Mouse (Mus musculus): ENCODE results near the gene Cdc6. TPM values are rescaled to one million over a fixed set of nuclear protein-coding genes. Genes with fewer than 3 reads are reported as not detected.
"Not testable (repeated sequence)": the region's sequence is repeated elsewhere in the genome, so short reads cannot be mapped to it uniquely, and the experiment has no call there.

Gene Cdc6
- polyA plus RNA-seq, 1 experiment, result 0.11 TPM

DNA sequence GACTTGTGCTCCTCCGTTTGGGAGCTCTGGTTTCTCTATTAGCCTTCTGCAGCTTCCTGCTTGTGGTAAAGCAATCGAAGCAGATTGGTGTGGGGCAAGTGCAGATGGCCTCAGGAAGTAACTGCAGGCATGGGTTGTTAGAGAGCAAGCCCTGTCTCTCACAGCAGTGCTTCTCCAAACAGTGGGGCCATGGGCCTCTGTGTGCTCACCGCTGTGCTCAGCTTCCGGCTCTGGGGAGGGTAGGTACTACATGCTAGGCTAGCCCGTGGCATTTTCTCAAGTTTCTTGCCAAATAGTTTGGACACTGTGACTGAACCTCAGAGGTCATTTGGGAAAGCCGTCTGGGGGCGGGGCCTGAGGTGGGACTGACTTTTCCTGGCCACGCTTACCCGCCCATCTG lies 10.6 kb downstream of the Cdc6 start:
- peak; percentile 71 for DNase-seq
- H3K27me3 ChIP-seq (replicated peaks; ENCODE audit: control insufficient read depth, insufficient read depth, low read length), result no peaks in the 10 kb centered on the region
- no peak overlapping the region for H3K4me3 ChIP-seq (ENCODE audit: insufficient read depth, low read depth, low read length)
- H3K36me3 ChIP-seq (ENCODE audit: control insufficient read depth, insufficient read depth, low read length), result no peaks in the 10 kb centered on the region
- no peaks in the 10 kb centered on the region; the same call in 1 of the 2 replicates for H3K4me1 ChIP-seq (ENCODE audit: control insufficient read depth, insufficient read depth, low read length)
- 48% methylated on average over 9 of the region's 9 CpGs for WGBS
- no peak for TF ChIP-seq POLR2A (IDR thresholded peaks at IDR 0.05; ENCODE audit: low read depth, low read length)
- TF ChIP-seq CTCF (conservative IDR thresholded peaks at IDR 0.05; ENCODE audit: insufficient read depth, insufficient read length, low read depth, low read length), result peak; percentile 27; the same call in 1 of the 2 replicates
- no peak overlapping the region for H3K27ac ChIP-seq (ENCODE audit: insufficient read depth, low read depth, low read length)

DNA sequence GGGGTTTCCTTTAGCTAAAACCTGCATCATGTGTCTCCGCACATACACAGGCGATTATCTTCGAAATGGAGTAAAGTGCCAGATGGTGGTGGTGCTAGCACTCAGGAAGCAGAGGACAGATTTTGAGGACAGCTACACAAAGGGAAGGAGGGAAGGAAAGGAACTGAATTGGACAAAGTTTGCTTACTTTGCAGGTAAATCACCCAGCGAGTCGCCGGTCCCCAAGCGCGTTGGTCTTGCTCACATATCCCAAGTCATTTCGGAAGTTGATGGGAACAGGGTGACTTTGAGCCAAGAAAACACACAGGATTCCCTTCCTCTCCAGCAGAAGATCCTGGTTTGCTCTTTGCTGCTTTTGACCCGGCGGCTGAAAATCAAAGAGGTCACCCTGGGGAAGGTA lies 11.4 kb downstream of the Cdc6 start:
- Histone ChIP-seq H3K4me3 (ENCODE audit: insufficient read depth, low read depth, low read length) (no peak overlapping the region), H3K4me1 (ENCODE audit: control insufficient read depth, insufficient read depth, low read length) (no peaks in the 10 kb centered on the region; the same call in 1 of the 2 replicates), H3K27ac (ENCODE audit: insufficient read depth, low read depth, low read length) (no peak overlapping the region), H3K36me3 (ENCODE audit: control insufficient read depth, insufficient read depth, low read length) (no peaks in the 10 kb centered on the region), H3K27me3 (replicated peaks; ENCODE audit: control insufficient read depth, insufficient read depth, low read length) (no peaks in the 10 kb centered on the region)
- TF ChIP-seq POLR2A (IDR thresholded peaks at IDR 0.05; ENCODE audit: low read depth, low read length) (no peak), CTCF (conservative IDR thresholded peaks at IDR 0.05; ENCODE audit: insufficient read depth, insufficient read length, low read depth, low read length) (no peak)
- WGBS, result 96% methylated on average over 11 of the region's 11 CpGs
- no peak for DNase-seq

DNA sequence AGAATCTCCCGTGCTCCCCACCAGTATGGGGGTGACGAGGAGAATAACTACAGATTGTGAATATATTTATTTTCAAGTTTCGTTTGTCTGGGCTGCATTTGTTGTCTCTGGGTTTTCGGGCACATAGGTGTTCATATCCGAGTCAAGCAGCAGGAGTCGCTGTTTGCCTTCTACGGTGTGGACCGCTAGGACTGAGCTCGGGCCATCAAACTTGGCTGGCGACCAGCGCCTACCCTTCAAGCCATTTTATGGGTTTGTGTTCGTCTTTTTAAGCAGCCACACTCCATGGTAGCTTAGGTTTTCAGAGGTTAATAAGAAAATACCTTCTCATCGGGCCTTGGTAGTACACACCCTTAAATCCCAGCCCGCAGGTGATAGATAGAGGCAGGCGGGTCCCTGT lies 14.2 kb downstream of the Cdc6 start:
- not testable (repeated sequence) for H3K4me3 ChIP-seq (ENCODE audit: insufficient read depth, low read depth, low read length); H3K27me3 ChIP-seq (replicated peaks; ENCODE audit: control insufficient read depth, insufficient read depth, low read length); H3K36me3 ChIP-seq (ENCODE audit: control insufficient read depth, insufficient read depth, low read length); H3K27ac ChIP-seq (ENCODE audit: insufficient read depth, low read depth, low read length); DNase-seq
- peaks cover 14% of the 10 kb centered on the region for H3K4me1 ChIP-seq (ENCODE audit: control insufficient read depth, insufficient read depth, low read length)
- 52% methylated on average over 15 of the region's 15 CpGs for WGBS
- TF ChIP-seq CTCF (conservative IDR thresholded peaks at IDR 0.05; ENCODE audit: insufficient read depth, insufficient read length, low read depth, low read length), result peak; percentile 56

DNA sequence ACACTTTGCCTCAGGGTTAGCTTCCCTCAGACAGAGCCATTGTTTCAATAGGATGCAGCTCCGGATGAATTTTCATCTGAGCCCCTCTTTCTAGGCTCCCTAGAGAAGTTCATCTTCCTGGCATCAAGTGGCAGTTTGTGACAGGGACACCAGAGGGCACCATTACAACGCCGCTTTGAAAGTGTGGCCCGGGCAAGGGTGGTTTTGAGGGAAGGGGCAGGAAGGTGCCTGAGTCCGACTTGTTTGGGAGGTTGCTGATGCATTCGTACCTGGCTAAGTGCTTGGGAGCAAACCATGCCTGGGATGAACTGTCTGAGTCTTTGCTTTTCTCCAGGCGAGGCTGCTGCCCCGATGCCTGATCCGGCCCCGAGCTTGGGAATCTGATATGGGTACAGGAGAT lies 14.7 kb downstream of the Cdc6 start:
- DNase-seq, result peak; percentile 66
- H3K4me1 ChIP-seq (ENCODE audit: control insufficient read depth, insufficient read depth, low read length), result peaks cover 14% of the 10 kb centered on the region
- TF ChIP-seq CTCF (conservative IDR thresholded peaks at IDR 0.05; ENCODE audit: insufficient read depth, insufficient read length, low read depth, low read length), result peak; percentile 74
- H3K27ac ChIP-seq (ENCODE audit: insufficient read depth, low read depth, low read length); H3K27me3 ChIP-seq (replicated peaks; ENCODE audit: control insufficient read depth, insufficient read depth, low read length); H3K36me3 ChIP-seq (ENCODE audit: control insufficient read depth, insufficient read depth, low read length); H3K4me3 ChIP-seq (ENCODE audit: insufficient read depth, low read depth, low read length): not testable (repeated sequence)
- 38% methylated on average over 10 of the region's 10 CpGs for WGBS

GRCm38 (mm10) chr11:98922851-98923711 lies 15.5 kb downstream of the Cdc6 start:
- not testable (repeated sequence) for H3K27ac ChIP-seq (ENCODE audit: insufficient read depth, low read depth, low read length); DNase-seq; H3K27me3 ChIP-seq (replicated peaks; ENCODE audit: control insufficient read depth, insufficient read depth, low read length); H3K4me3 ChIP-seq (ENCODE audit: insufficient read depth, low read depth, low read length); H3K36me3 ChIP-seq (ENCODE audit: control insufficient read depth, insufficient read depth, low read length)
- WGBS, result 46% methylated on average over 16 of the region's 16 CpGs
- H3K4me1 ChIP-seq (ENCODE audit: control insufficient read depth, insufficient read depth, low read length), result peaks cover 18% of the 10 kb centered on the region

GRCm38 (mm10) chr11:98924633-98925175 lies 17.1 kb downstream of the Cdc6 start:
- 71% methylated on average over 5 of the region's 5 CpGs for WGBS
- Histone ChIP-seq H3K27ac (ENCODE audit: insufficient read depth, low read depth, low read length) (no peak overlapping the region), H3K36me3 (ENCODE audit: control insufficient read depth, insufficient read depth, low read length) (no peaks in the 10 kb centered on the region), H3K4me3 (ENCODE audit: insufficient read depth, low read depth, low read length) (no peak overlapping the region), H3K4me1 (ENCODE audit: control insufficient read depth, insufficient read depth, low read length) (peaks cover 34% of the 10 kb centered on the region), H3K27me3 (replicated peaks; ENCODE audit: control insufficient read depth, insufficient read depth, low read length) (no peaks in the 10 kb centered on the region)
- no peak for TF ChIP-seq CTCF (conservative IDR thresholded peaks at IDR 0.05; ENCODE audit: insufficient read depth, insufficient read length, low read depth, low read length)
- no peak for TF ChIP-seq POLR2A (IDR thresholded peaks at IDR 0.05; ENCODE audit: low read depth, low read length)
- no peak for DNase-seq

DNA sequence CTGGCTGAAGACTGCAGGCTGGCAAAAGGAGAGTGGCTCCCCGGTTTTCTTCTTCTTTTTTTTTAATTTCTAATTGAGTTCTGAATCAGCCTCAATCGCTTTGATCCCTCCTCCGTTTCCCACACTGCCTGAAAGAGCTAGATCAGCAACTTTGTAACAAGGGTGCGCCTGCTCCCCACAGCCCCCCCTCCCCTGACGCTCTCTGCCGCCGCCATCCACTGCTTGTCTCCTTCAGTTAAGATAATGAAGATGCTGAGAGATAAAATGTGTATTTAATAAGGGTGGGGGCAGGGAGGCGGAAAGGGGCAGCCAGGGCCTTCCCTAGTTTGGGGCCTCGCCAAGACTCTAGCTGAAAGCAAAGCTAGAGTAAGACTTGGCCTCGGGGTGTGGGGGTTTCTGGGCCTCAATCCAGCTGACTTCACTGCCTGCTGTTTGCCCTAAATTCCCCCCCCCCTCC lies 17.7 kb downstream of the Cdc6 start:
- Histone ChIP-seq H3K27me3 (replicated peaks; ENCODE audit: control insufficient read depth, insufficient read depth, low read length) (no peaks in the 10 kb centered on the region), H3K4me3 (ENCODE audit: insufficient read depth, low read depth, low read length) (no peak overlapping the region), H3K27ac (ENCODE audit: insufficient read depth, low read depth, low read length) (no peak overlapping the region), H3K36me3 (ENCODE audit: control insufficient read depth, insufficient read depth, low read length) (no peaks in the 10 kb centered on the region), H3K4me1 (ENCODE audit: control insufficient read depth, insufficient read depth, low read length) (peaks cover 34% of the 10 kb centered on the region)
- no peak for TF ChIP-seq CTCF (conservative IDR thresholded peaks at IDR 0.05; ENCODE audit: insufficient read depth, insufficient read length, low read depth, low read length)
- TF ChIP-seq POLR2A (IDR thresholded peaks at IDR 0.05; ENCODE audit: low read depth, low read length), result no peak
- WGBS, result 23% methylated on average over 10 of the region's 10 CpGs
- DNase-seq, result peak; percentile 52
